Mouse (Mus musculus): ENCODE measurements around the gene Sept5.

The Sept5 gene

DNA sequence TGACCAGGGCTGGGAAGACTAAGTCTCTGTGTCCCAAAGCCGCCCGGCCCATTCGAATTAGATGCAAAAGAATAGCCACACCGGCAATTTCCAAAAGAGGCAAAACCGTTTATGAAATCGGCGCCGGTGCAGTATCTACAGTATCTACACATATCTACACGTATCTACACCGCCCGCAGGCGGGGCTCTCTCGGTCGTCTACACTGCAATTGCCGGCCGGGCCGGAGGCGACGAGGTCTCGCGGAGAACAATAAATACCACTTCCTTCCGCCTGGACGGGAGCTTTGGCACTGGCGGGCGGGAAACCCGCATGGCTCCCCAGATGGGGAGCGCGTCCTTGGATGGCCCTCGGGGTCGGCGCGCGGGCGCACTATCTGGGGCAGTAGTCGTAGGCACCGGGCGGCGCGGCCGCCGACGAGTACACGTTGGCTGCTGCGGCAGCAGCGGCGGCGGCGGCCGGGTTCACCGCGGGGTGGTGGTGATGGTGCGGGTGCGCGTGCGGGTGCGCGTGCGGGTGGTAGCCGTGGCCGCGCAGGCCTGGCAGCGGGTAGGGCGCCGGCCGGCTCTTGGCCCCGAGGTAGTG, 48.0 kb downstream of the Sept5 start:
- DNase-seq = no peak

DNA sequence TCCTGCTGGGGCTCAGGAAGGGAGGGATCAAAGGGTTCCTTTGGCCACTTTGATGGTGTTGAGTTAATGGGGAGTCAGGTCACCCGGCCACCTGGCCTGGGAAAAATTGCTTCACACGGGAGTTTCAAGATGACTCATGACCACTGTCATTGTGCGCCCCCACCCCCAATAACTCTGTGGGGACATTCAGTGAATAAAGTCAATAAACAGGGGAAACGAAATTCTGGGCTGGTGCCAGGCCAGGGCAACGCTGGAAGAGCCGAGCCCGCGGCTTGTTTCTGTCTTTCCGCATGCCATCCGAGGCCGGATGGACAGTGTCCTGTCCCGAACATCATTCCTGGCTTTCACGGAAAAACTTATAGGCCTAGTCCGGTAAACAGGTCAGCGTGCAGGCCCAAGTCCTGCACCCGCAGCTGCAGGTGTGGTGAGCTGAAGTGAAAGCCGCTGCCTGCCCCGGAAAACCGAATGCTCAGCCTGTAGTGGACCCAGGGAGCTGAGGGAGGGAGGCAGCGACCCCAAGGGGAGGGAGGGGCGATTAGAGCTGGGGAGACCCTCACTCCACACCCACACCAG, 48.6 kb downstream of the Sept5 start:
- no peak for DNase-seq

DNA sequence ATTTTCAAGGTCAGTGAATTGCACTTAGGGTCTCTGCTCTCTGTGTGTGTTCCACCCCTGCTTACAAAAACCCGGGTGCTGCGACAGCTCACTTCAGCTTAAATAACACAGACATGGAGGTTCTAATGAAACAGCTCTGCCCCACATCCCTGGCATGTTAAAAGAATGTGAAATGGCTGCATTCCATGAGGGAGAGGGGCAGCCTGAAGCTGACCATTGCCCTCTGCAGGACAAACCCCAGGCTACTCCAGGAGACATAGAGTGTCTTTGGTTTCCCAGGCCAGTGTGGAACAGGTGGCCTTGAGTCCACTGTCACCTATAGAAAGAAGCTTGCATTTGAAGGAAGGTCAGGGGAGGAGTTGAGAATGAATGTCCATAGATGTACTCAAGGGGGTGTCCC, 49.4 kb downstream of the Sept5 start:
- DNase-seq = no peak

DNA sequence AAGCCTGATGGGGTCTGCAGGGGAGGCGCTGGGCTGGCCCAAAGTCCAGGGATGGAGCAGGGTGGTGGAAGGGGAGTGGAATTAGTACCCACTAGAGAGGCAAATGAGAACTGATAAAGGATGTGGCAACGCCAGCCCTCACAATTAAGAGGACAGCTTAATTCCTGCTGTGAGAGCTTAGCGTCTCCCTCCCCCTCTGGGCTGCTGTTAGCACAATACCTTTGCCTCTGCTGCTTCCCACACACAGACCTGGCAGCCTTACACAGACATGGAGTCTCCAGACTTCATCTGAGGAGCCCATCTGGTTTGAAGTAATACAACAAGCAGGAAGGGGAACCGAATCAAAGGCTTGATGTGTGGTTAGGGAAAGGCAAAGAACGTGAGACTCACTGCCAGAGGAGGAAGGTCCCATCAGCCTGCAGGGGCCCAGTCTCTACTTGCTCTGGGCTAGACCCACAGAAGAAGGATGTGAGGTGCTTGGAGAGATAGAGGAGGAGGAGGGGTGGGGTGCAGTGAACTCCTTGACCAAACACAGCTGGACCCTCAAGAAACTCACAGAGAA, 52.1 kb downstream of the Sept5 start:
- no peak for DNase-seq

DNA sequence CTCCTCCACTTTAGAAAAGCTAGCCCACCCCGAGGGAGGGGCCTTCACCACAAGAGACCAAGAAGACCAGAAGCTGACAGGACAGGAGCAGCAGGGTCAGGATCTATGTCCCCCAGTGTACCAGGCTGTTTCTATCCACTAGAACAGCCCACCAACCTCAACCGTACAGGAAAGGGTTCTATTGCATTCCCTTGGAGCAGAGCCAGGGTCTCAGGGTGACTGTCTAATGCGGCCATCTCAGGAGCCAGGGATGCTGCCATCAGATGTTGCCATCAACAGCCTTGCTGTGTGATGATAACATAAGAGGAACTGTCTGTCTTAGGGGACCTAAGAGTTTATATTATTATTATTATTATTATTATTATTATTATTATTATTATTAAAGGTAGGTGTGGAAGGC, 52.7 kb downstream of the Sept5 start:
- DNase-seq = no peak

DNA sequence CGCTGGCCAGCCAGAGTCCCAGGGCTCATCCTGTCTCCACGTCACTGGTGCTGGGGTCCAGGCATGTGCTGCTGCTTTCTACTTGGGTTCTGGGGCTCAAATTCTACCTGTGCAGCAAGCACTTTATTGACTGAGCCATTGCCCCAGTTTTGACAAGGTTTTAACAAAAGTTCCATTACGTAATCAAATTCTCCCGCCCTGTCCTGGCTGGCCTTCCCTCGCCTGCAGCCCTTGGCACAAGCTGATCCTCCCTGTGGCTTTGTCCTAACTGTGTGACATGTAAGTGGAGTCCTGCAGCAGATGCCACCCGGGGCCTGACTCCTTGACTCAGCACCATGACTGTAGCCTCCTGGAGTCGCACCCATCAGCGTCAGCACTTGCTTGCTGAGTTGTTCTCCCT, 55.6 kb downstream of the Sept5 start:
- DNase-seq = no peak

Data from thymus, adult 18-20 months (tissue).